Mouse (Mus musculus): Measurements from ENCODE around the gene Trmt1l. TPM values are rescaled to one million over a fixed set of nuclear protein-coding genes. Genes with fewer than 3 reads are reported as not detected.
A peak's percentile ranks its signal among the peaks of the same experiment; 100 is the strongest.

Trmt1l gene
- polyA plus RNA-seq (2016; fragmentation: Nextera tagmentation; extraction: Ambion mirVana) = 52.5 and 55.6 TPM in 2 replicates

DNA sequence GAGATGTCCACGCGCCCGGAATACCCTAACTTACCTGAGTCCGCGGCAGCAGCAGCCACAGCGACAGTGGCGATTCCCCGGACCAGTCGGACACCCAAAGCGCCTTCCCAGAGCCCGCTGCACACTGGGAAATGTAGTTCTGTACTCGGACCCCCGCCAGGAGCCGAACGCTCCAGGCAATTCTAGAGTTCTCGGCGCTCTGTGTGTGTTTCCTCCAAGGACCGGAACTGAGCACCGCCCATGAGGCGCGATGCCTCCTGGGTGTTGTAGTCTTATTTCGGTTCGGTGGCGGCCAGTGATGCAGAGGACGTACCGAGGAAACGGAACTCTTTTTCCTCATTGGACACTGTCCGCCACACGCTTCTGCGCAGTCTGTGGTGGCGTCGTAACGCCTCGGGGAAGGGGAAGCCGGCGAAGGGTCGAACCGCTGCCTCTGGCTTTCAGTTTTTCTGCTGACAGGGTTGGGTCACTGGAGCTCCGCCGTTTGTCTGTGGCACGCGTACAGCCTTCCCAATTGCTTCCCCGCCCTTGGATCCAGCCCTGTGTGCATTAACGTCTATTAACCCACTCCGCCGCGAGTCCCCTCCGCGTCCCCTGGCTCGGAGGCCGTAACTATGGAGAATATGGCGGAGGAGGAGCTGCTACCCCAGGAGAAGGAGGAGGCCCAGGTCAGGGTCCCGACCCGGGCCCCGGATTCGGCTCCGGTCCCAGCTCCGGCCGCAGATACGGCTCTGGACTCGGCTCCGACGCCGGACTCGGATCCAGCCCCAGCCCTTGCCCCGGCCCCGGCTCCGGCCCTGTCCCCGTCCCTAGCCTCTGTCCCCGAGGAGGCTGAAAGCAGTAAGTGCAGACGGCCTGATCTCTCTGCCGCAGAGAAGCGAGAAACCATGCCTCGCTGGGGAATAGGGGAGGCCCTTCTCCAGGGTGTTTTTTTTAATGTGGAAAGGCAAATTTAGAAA is at the start of gene Trmt1l, which contains the start of gene Swt1:
Trmt1l (plus strand) TSS at position 280 of the 959 bp plus-strand sequence.
Swt1 (minus strand) TSS at position 193 of the 959 bp plus-strand sequence.
- Histone ChIP-seq H3K4me1 (peaks cover 19% of the 10 kb centered on the region), H3K36me3 (peaks cover 4% of the 10 kb centered on the region; the same call in 1 of the 2 replicates), H3K27me3 (ENCODE audit: low read depth, poor library complexity, severe bottlenecking) (no peaks in the 10 kb centered on the region), H3K27ac (replicated peaks) (peak within 1 kb of the TSS; percentile 95), H3K9me3 (replicated peaks) (no peaks in the 10 kb centered on the region), H3K4me3 (peak within 1 kb of the TSS; percentile 93)
- DNase-seq (ENCODE audit: low spot score) = peak; percentile 96
- under 1% methylated on average over 74 of the region's 74 CpGs for WGBS

DNA sequence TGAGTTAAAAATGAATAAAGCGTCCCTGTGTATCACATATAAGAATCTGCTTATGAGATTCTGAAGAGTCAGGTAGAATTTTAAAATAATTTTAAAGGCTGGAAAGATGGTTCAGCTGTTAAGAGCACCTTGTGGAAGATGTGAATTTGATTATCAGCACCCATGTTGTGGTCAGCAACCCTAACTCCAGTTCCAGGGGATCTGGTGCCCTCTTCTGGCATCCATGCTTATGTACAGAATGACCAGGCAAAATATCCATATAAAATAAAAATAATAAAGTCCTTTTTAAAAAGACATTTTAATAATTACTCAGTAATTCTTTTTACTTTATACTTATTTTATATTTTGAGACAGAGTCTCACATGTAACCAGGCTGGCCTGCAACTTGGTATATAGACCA is 38.3 kb upstream of the Trmt1l start:
- H3K4me3 ChIP-seq = no peak overlapping the region
- H3K27ac ChIP-seq (replicated peaks) = no peak overlapping the region
- H3K9me3 ChIP-seq (replicated peaks) = no peaks in the 10 kb centered on the region
- no peaks in the 10 kb centered on the region for H3K27me3 ChIP-seq (ENCODE audit: low read depth, poor library complexity, severe bottlenecking)
- H3K36me3 ChIP-seq = peaks cover 21% of the 10 kb centered on the region
- H3K4me1 ChIP-seq = no peaks in the 10 kb centered on the region
- WGBS = 98% methylated on average over 1 of the region's 1 CpGs
- no peak for DNase-seq (ENCODE audit: low spot score)

DNA sequence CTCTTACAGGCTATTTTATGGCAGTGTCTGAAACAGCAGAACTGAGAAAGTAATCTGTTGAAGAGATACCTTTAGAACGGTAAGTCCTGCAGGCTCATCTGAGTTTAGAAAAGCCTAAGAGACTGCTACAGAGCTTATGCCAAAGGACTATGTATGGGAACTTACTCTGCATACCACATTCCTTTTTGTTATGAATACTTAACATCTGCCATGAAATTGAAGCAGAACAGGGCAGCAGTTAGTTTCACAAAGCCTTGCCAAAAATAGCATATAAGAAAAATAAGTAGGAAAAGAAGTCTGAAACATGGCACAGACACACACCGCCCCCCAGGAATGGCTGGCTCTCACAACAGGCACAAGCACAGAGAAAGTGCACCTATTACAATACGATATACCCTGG is 18.5 kb upstream of the Trmt1l start:
- Histone ChIP-seq H3K9me3 (replicated peaks) (no peaks in the 10 kb centered on the region), H3K27ac (replicated peaks) (no peak overlapping the region), H3K36me3 (peaks cover 59% of the 10 kb centered on the region), H3K4me3 (no peak overlapping the region), H3K27me3 (ENCODE audit: low read depth, poor library complexity, severe bottlenecking) (no peaks in the 10 kb centered on the region), H3K4me1 (no peaks in the 10 kb centered on the region)
- 94% methylated on average over 3 of the region's 3 CpGs for WGBS
- no peak for DNase-seq (ENCODE audit: low spot score)

DNA sequence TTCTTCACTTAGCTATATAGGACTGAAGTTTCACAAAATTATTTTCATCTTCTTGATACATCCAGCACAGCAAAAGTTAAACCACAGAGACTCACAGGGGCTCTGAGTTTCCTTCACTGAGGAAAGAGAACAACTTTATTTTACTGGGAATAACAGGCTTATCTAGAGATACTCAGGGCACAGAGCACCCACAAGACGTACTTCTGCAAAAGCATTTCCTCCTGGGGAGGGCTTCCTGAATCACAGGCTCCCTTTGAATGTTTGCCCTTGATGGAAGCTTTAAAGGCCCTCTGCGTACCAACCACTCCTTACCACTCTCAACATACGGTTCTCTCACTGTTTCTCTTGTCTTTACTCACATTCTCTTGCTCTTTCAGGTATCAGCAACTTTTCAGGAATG is 6.2 kb upstream of the Trmt1l start:
- Histone ChIP-seq H3K36me3 (peaks cover 46% of the 10 kb centered on the region), H3K4me3 (no peak overlapping the region), H3K9me3 (replicated peaks) (no peaks in the 10 kb centered on the region), H3K27ac (replicated peaks) (no peak overlapping the region), H3K27me3 (ENCODE audit: low read depth, poor library complexity, severe bottlenecking) (no peaks in the 10 kb centered on the region), H3K4me1 (peaks cover 4% of the 10 kb centered on the region)
- no peak for DNase-seq (ENCODE audit: low spot score)
- 90% methylated on average over 3 of the region's 3 CpGs for WGBS

DNA sequence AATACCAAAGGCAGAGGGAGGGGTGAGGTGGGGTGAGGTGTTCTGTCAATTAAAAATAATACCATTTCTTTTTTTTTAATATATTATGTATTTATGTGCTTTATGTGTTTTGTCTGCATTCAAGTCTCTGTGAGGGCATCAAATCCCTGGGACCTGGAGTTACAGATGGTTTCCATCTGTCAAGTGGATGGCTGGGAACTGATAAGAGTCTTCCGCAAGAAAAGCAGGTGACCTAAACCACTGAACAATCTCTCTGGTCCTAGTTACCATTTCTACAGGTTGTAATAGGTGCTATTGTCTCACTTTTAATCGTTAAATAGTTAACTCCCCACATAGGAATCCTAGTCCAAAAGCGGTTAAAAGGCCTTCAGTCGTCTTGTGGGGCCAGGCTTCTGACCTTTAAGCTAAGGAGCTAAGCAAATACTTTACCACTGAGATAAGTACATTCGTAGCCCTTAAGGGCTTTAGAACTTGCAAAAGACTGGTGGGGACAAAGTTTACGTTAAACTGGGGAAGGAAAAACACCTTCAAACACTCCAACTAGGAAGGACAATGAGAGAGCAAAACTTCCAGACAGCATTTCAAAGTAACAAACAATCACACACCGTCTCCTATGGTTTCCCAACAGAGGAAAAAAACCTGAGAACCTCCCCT is 1.3 kb upstream of the Trmt1l start:
- Histone ChIP-seq H3K9me3 (replicated peaks) (no peaks in the 10 kb centered on the region), H3K36me3 (peaks cover 5% of the 10 kb centered on the region), H3K4me3 (peak overlapping the region; percentile 93), H3K4me1 (peaks cover 19% of the 10 kb centered on the region), H3K27ac (replicated peaks) (0 out of 2 replicates have a peak overlapping the region, but pooled peaks have one; percentile 95), H3K27me3 (ENCODE audit: low read depth, poor library complexity, severe bottlenecking) (no peaks in the 10 kb centered on the region)
- DNase-seq (ENCODE audit: low spot score) = no peak
- WGBS = 36% methylated on average over 7 of the region's 7 CpGs

DNA sequence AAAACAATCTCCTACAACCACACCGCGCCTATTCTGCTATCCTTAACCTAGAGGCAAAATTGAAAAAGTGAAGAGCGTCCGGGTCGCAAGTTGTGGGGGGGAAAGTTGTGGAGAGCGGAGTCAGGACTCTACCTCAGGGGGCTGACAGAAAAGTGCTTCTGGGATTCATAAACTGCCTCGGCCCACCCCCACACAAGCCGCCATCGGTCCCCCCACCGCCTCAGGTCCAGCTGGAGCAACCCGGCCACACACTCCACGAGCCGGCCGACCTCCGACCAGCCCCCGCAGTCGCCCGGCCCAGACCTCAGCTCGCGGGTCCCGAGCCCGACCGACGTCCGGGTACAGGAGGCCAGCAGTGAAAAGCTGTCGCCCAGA is 467 bp upstream of the Trmt1l start:
- WGBS = 0% methylated on average over 26 of the region's 26 CpGs
- peaks cover 19% of the 10 kb centered on the region for H3K4me1 ChIP-seq

DNA sequence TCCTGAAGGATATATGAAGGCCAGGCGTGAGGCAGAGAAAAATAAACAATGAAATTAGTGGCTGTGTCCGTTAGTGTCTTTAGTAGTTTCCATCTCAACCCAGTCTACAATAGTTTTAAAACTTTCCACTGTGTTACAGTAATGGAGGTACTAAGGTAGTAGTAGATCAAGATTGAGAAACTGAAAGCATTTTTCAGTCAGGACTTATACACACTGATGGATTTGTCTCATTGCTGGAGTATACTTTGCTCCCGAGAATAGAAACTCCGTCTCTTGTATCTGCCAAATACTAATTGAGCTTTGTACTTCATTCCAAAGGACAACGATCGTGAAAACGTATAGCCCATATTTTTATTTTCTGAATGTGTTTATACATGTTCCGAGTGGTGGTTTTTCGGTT is 974 bp downstream of the Trmt1l start:
- no peaks in the 10 kb centered on the region for H3K27me3 ChIP-seq (ENCODE audit: low read depth, poor library complexity, severe bottlenecking)
- no peak for DNase-seq (ENCODE audit: low spot score)
- 56% methylated on average over 9 of the region's 9 CpGs for WGBS

More for the DNA sequence above, 467 bp upstream of the Trmt1l start:
- no peaks in the 10 kb centered on the region for H3K36me3 ChIP-seq
- no peaks in the 10 kb centered on the region for H3K27me3 ChIP-seq (ENCODE audit: low read depth, poor library complexity, severe bottlenecking)
- H3K27ac ChIP-seq (replicated peaks) = peak overlapping the region; percentile 95
- H3K4me3 ChIP-seq = peak overlapping the region; percentile 93
- DNase-seq (ENCODE audit: low spot score) = no peak
- H3K9me3 ChIP-seq (replicated peaks) = no peaks in the 10 kb centered on the region

DNA sequence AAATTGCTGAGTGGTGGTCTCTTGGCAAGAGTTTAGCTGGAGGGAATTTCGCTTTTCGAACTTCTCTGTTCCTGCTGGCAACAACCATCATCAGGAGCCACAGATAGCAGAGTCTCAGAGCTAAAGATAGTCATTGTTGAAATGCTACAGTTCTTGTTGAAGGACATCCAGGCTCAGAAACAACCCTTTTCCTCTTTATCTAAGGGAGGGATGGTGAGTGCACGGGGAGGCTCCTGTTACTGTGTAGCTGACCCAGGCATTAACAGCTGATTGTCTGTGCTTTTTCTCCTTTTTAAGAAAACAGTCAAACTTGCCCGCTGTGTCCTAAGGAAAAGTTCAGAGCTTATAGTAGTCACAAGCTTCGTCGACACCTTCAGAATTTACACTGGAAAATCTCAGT is 7.1 kb downstream of the Trmt1l start:
- Histone ChIP-seq H3K27ac (replicated peaks) (no peak overlapping the region), H3K27me3 (ENCODE audit: low read depth, poor library complexity, severe bottlenecking) (no peaks in the 10 kb centered on the region), H3K36me3 (peaks cover 72% of the 10 kb centered on the region), H3K9me3 (replicated peaks) (no peaks in the 10 kb centered on the region), H3K4me1 (no peaks in the 10 kb centered on the region), H3K4me3 (no peak overlapping the region)
- no peak for DNase-seq (ENCODE audit: low spot score)
- WGBS = 90% methylated on average over 6 of the region's 6 CpGs

More for the DNA sequence above, 974 bp downstream of the Trmt1l start:
- peaks cover 12% of the 10 kb centered on the region for H3K36me3 ChIP-seq
- H3K9me3 ChIP-seq (replicated peaks) = no peaks in the 10 kb centered on the region
- peaks cover 19% of the 10 kb centered on the region for H3K4me1 ChIP-seq
- peak overlapping the region; percentile 95 for H3K27ac ChIP-seq (replicated peaks)
- H3K4me3 ChIP-seq = peak overlapping the region; percentile 93

DNA sequence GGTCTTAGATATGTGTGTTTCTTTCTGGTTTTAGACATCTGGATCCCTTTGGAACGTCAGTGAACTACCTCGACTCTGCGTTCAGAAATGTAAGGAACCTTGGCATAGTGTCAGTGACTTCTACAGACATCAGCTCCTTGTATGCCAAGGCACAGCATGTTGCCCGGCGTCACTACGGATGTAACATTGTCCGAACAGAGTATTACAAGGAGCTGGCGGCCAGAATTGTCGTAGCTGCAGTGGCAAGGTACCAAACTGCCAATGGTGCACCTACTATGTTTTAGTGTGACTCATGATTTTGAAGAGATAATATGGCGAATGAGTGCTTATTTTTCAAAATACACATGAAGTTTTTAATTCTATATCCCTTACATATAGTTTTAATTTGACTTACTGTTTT is 21.5 kb downstream of the Trmt1l start:
- Histone ChIP-seq H3K36me3 (peaks cover 98% of the 10 kb centered on the region), H3K27ac (replicated peaks) (no peak overlapping the region), H3K9me3 (replicated peaks) (no peaks in the 10 kb centered on the region), H3K27me3 (ENCODE audit: low read depth, poor library complexity, severe bottlenecking) (no peaks in the 10 kb centered on the region), H3K4me1 (no peaks in the 10 kb centered on the region), H3K4me3 (no peak overlapping the region)
- DNase-seq (ENCODE audit: low spot score) = no peak
- 96% methylated on average over 10 of the region's 10 CpGs for WGBS

DNA sequence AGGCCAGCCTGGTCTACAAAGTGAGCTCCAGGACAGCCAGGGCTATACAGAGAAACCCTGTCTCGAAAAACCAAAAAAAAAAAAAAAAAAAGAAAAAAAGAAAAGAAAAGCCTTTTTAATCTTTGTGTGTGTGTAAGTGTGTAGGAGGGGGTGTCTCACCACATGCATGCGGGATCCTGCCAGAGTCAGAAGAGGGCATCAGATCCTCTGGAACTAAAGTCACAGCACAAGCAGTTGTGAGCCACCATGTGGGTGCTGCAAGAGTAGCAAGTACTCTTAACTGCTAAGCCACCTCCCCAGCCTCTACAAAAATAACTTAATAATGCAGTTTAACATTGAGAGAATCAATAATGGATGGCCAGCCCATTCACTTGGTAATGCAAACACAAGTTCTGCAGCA is 22.5 kb downstream of the Trmt1l start:
- no peaks in the 10 kb centered on the region for H3K9me3 ChIP-seq (replicated peaks)
- no peak overlapping the region for H3K4me3 ChIP-seq
- peaks cover 96% of the 10 kb centered on the region for H3K36me3 ChIP-seq
- no peak overlapping the region for H3K27ac ChIP-seq (replicated peaks)
- DNase-seq (ENCODE audit: low spot score) = no peak
- 100% methylated on average over 2 of the region's 2 CpGs for WGBS
- no peaks in the 10 kb centered on the region for H3K4me1 ChIP-seq
- no peaks in the 10 kb centered on the region for H3K27me3 ChIP-seq (ENCODE audit: low read depth, poor library complexity, severe bottlenecking)

DNA sequence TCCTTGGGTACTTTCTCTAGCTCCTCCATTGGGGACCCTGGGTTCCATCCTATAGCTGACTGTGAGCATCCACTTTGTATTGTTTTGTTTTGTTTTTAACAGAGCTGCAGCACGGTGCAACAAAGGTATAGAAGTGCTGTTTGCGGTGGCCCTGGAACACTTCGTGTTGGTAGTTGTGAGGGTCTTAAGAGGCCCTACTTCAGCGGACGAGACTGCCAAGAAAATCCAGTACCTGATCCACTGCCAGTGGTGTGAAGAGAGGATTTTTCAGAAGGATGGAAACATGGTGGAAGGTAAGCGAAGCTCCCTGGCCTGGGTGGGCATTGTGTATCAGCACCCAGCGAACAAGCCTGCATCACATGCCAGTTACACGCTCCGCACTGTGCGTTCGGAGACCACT is 23.6 kb downstream of the Trmt1l start:
- H3K9me3 ChIP-seq (replicated peaks) = no peaks in the 10 kb centered on the region
- 97% methylated on average over 11 of the region's 11 CpGs for WGBS
- no peak overlapping the region for H3K4me3 ChIP-seq
- DNase-seq (ENCODE audit: low spot score) = no peak
- no peaks in the 10 kb centered on the region for H3K27me3 ChIP-seq (ENCODE audit: low read depth, poor library complexity, severe bottlenecking)
- no peak overlapping the region for H3K27ac ChIP-seq (replicated peaks)
- H3K4me1 ChIP-seq = no peaks in the 10 kb centered on the region
- peaks cover 96% of the 10 kb centered on the region for H3K36me3 ChIP-seq

DNA sequence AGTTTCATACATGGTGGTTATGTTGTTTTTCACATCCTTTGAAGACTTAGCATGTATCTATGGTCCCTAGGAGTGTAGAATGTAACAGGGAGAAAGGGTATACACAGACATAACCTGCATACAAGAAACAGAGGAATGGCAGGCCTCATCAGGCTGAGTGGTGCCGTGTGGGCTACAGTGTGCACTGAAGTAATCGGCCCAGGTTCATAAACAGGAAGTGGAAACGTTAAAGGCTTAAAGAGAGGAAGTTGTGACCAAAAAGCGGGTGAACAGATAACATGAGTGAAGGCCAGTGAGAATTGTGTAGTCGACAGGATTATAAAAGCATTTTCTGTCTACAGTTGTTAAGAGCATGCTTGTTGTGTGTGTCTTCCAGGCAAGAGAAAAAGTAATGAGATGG is 28.7 kb downstream of the Trmt1l start:
- no peak overlapping the region for H3K27ac ChIP-seq (replicated peaks)
- H3K4me3 ChIP-seq = no peak overlapping the region
- peaks cover 89% of the 10 kb centered on the region for H3K36me3 ChIP-seq
- no peaks in the 10 kb centered on the region for H3K9me3 ChIP-seq (replicated peaks)
- 88% methylated on average over 5 of the region's 5 CpGs for WGBS
- no peak for DNase-seq (ENCODE audit: low spot score)
- H3K4me1 ChIP-seq = no peaks in the 10 kb centered on the region
- H3K27me3 ChIP-seq (ENCODE audit: low read depth, poor library complexity, severe bottlenecking) = no peaks in the 10 kb centered on the region

DNA sequence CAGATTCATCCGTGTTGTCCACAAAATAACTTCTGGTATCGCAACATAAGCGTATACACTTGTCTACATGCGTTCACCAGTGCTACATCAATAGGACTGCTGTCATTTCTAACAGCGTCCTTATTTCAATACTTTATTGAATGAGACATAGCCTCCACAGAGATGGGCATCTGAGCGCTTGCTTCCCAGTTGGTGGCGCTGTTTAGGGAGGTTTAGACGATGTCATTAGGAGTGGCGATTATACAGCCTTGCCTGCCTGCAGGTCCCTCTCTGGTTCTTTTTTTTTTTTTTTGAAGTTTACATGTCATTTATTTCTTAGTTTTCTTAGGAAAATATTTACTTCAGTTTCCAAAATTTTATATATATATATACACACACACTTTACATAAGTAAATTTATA is 32.9 kb downstream of the Trmt1l start:
- WGBS = 77% methylated on average over 9 of the region's 9 CpGs

More for the DNA sequence above, 32.9 kb downstream of the Trmt1l start:
- no peak for DNase-seq (ENCODE audit: low spot score)
- Histone ChIP-seq H3K36me3 (peaks cover 54% of the 10 kb centered on the region), H3K9me3 (replicated peaks) (no peaks in the 10 kb centered on the region), H3K4me3 (no peak overlapping the region), H3K27ac (replicated peaks) (no peak overlapping the region), H3K27me3 (ENCODE audit: low read depth, poor library complexity, severe bottlenecking) (no peaks in the 10 kb centered on the region), H3K4me1 (no peaks in the 10 kb centered on the region)

All from midbrain, embryonic 10.5 days (tissue).